Mouse (Mus musculus) brain, embryonic 14.5 days (tissue): ENCODE results near the gene Tenm3.

ENCODE experiments used
- CTCF ChIP-seq: fragments of 200-500 bp; IDR thresholded peaks from 2 replicates; pipeline ENCODE4 v1.5.1; 2012; ENCODE audit warnings: inconsistent platforms, mild to moderate bottlenecking, moderate library complexity, borderline replicate concordance; ENCODE audit not compliant: insufficient read depth, insufficient read length; ENCODE audit errors: extremely low read depth
- POLR2A ChIP-seq: fragments of 200-500 bp; IDR thresholded peaks from 2 replicates; pipeline ENCODE4 v1.6.1; 2012; ENCODE audit warnings: mild to moderate bottlenecking, inconsistent platforms, borderline replicate concordance; ENCODE audit not compliant: poor library complexity, insufficient read depth, insufficient read length, severe bottlenecking; ENCODE audit errors: extremely low read depth

DNA sequence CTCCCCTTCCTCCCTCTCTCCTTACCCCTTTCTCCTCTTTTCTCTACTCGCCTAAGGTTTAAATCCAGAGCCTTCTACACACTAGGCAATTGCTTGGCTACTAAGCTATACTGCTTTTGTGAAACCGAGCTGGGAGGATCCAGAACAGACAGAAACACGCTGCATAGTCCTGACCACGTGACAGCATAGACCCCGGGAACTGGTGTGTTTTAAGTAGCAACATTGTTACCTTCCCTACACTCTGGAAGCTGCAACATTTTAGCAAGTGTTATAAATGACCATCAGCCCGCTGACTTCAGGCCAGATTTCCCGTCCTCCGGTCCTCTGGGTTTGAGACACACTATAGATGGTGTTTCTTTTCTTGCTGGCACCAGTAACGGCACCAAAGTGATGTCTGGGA, 640.1 kb downstream of the Tenm3 start:
- TF ChIP-seq CTCF: no peak
- no peak for TF ChIP-seq POLR2A
